Mouse (Mus musculus): ENCODE data around the gene Hnrnpa2b1. TPM values are rescaled to one million over a fixed set of nuclear protein-coding genes. Genes with fewer than 3 reads are reported as not detected.

Hnrnpa2b1 gene
- 1,549 and 1,691 TPM in 2 replicates for polyA plus RNA-seq (2015; fragmentation: Nextera tagmentation; extraction: Ambion mirVana)

DNA sequence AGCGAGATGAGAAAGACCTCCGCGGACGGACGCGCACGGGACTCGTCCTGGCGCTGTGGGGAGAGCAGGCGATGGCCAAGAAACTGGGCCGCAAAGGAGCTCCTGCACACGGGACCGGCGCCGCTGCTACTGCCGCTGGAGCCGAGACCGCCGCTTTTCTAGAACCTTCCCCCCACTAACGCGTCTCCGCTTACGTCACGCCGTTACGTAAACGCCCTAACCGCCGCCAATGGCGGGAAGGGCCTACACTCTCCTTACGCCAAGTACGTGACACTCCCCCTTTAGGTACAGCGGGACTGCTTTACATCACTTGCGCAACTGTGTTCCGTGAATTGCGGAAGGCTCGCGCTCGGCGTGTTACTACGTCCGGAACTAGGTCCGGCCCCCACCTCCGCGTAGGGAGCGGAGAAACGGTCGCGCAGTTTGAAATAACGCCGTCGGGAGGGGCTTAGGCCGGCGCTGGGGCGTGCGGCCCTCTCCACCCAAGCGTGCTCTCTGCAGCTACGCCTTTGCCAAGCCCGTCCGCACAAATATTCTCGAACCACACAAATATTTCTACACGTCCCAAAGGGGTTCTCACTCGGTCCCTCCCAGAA lies at the start of gene Hnrnpa2b1:
Hnrnpa2b1 (minus strand) TSS at position 180 of the 596 bp plus-strand sequence.
- under 1% methylated on average over 63 of the region's 63 CpGs for WGBS
- Histone ChIP-seq H3K9ac (peak within 1 kb of the TSS; percentile 98), H3K4me1 (peaks cover 22% of the 10 kb centered on the region), H3K4me2 (peak within 1 kb of the TSS; percentile 41), H3K36me3 (peaks cover 27% of the 10 kb centered on the region), H3K9me3 (no peaks in the 10 kb centered on the region), H3K27me3 (no peaks in the 10 kb centered on the region), H3K4me3 (peak within 1 kb of the TSS; percentile 87), H3K27ac (peak within 1 kb of the TSS; percentile 100)
- ATAC-seq (ENCODE audit: insufficient number of reproducible peaks, low FRiP score, low TSS enrichment, low read depth): peak; percentile 92

DNA sequence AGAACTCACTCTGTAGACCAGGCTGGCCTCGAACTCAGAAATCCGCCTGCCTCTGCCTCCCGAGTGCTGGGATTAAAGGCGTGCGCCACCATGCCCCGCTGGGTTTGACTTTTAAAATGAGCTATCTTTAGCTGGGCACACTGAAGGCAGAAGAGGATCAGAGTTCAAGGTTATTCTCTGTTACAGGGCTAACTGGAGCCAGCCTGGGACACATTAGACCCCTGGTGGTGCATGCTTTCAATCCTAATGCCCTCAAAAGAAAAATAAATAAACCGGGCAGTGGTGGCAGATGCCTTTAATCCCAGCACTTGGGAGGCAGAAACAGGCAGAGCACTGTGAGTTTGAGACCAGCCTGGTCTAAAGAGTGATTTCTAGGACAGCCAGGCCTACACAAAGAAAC lies 45.2 kb upstream of the Hnrnpa2b1 start:
- Histone ChIP-seq H3K27ac (no peak overlapping the region), H3K4me1 (no peaks in the 10 kb centered on the region), H3K36me3 (no peaks in the 10 kb centered on the region), H3K27me3 (no peaks in the 10 kb centered on the region), H3K4me3 (no peak overlapping the region), H3K9me3 (no peaks in the 10 kb centered on the region; the same call in 1 of the 2 replicates), H3K4me2 (no peak overlapping the region), H3K9ac (no peak overlapping the region)
- 91% methylated on average over 7 of the region's 7 CpGs for WGBS
- no peak for ATAC-seq (ENCODE audit: insufficient number of reproducible peaks, low FRiP score, low TSS enrichment, low read depth)

DNA sequence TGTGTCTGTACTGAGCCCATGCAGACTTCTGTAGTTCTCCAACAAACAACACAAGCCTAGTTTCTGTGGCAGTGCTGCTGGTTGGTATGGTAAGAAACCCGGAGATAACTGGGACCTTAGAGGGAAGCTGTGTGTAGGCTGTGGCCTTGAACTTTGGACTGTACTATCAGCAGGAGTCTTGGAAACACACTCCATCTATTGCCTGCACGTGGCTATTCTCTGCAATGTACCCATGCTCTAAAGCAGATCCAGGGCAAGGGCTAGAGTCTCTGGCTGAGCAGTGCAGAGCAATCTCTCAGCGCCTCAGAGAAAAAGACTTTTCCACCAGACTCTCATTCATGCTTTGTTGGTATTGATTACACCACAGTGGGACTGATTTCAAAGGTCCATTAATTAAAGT lies 44.1 kb upstream of the Hnrnpa2b1 start:
- no peaks in the 10 kb centered on the region for H3K27me3 ChIP-seq
- no peak overlapping the region for H3K4me3 ChIP-seq
- H3K9ac ChIP-seq: no peak overlapping the region
- no peaks in the 10 kb centered on the region for H3K4me1 ChIP-seq
- no peak overlapping the region for H3K27ac ChIP-seq
- no peaks in the 10 kb centered on the region for H3K36me3 ChIP-seq
- no peak overlapping the region for H3K4me2 ChIP-seq
- no peaks in the 10 kb centered on the region; the same call in 1 of the 2 replicates for H3K9me3 ChIP-seq
- no peak for ATAC-seq (ENCODE audit: insufficient number of reproducible peaks, low FRiP score, low TSS enrichment, low read depth)
- WGBS: 86% methylated on average over 3 of the region's 3 CpGs

DNA sequence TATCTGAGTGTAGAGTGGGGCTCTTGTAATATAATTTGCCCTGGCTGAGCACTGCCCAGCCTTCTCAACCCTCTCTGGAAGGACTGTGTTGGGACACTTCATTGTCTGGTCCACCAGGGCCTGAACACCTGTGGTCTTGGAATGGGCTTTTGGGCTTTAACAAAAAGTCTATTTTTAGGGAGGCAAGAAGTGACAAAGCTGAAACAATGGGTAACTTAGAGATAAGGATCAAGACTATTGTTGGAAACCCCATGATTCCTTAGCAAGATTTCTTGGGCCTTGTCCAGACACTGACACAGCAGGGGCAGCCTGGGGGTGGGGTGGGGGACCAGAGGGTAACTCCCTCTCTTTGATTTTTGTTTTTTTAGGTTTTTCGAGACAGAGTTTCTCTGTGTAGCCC lies 41.3 kb upstream of the Hnrnpa2b1 start:
- WGBS: 74% methylated on average over 1 of the region's 1 CpGs
- no peaks in the 10 kb centered on the region for H3K9me3 ChIP-seq
- H3K27ac ChIP-seq: no peak overlapping the region
- ATAC-seq (ENCODE audit: insufficient number of reproducible peaks, low FRiP score, low TSS enrichment, low read depth): no peak
- H3K4me3 ChIP-seq: no peak overlapping the region
- no peaks in the 10 kb centered on the region for H3K27me3 ChIP-seq
- no peak overlapping the region for H3K4me2 ChIP-seq
- no peaks in the 10 kb centered on the region for H3K4me1 ChIP-seq
- no peaks in the 10 kb centered on the region for H3K36me3 ChIP-seq
- no peak overlapping the region for H3K9ac ChIP-seq

DNA sequence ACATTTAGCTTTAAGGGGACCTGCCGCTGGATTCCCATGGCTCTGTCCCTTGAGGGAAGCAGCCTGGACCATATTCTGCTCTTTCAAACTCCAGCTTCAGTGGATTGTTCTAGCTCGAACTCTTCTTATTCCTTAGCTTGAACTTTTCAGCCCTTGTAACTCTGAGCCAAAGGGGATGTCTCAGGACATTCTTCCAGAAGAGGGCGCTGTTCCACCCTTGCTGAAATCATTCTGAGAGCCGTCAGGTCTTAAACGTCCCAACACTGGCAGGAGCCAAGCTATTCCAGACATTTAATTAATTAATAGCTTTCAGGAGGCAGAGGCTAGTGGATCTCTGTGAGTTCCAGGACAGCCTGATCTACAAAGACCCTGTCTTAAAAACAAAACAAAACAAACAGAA lies 40.4 kb upstream of the Hnrnpa2b1 start:
- H3K36me3 ChIP-seq: no peaks in the 10 kb centered on the region
- ATAC-seq (ENCODE audit: insufficient number of reproducible peaks, low FRiP score, low TSS enrichment, low read depth): no peak
- no peak overlapping the region for H3K4me3 ChIP-seq
- H3K27ac ChIP-seq: no peak overlapping the region
- H3K4me2 ChIP-seq: no peak overlapping the region
- H3K9ac ChIP-seq: no peak overlapping the region
- H3K27me3 ChIP-seq: no peaks in the 10 kb centered on the region
- no peaks in the 10 kb centered on the region for H3K9me3 ChIP-seq
- WGBS: 33% methylated on average over 5 of the region's 5 CpGs
- no peaks in the 10 kb centered on the region for H3K4me1 ChIP-seq

DNA sequence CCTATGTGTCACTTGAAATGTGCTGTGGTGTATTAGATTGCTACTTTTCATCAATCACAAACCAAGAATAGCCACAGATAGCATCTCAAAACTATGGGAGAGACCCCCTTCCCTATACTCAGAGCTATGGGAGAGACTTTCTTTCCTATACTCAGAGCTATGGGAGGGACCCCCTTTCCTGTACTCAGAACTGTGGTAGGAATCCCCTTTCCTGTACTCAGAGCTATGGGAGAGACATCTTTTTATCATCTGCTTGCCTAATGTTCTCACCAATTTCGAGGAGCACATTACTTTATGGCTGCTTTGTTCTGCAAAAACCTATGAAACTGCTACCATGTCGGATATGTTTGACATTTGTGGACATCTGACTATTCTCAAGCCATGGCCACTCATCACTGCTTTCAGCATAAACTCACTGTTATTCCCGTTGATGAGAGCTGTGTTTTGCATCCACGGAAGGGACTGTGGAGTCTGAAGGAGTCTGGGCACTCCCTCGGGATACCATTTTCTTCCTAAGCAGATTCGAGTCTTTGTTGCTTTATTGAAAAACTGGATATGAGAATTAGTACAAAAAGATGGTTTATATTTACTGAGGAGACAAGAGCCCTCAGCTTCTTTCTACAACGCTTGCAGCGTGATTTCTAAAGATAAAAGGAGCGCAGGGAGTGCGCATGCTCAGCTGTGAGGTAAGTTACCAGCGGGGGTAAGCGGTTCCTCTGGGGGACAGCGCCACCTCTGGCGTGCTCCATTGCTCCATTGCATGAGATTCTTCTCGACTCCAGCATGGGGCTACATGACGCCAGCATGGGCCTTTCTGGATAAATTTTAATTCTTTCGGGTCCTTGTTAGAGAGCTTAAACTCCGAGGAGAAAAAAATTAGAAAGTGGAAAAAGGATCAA lies 39.3 kb upstream of the Hnrnpa2b1 start:
- H3K9ac ChIP-seq: no peak overlapping the region
- no peaks in the 10 kb centered on the region for H3K9me3 ChIP-seq
- peak overlapping the region; percentile 37 for H3K4me2 ChIP-seq
- H3K36me3 ChIP-seq: no peaks in the 10 kb centered on the region
- ATAC-seq (ENCODE audit: insufficient number of reproducible peaks, low FRiP score, low TSS enrichment, low read depth): no peak
- H3K4me1 ChIP-seq: no peaks in the 10 kb centered on the region
- H3K27me3 ChIP-seq: no peaks in the 10 kb centered on the region
- WGBS: 24% methylated on average over 18 of the region's 18 CpGs
- H3K4me3 ChIP-seq: peak overlapping the region; percentile 29
- H3K27ac ChIP-seq: no peak overlapping the region

DNA sequence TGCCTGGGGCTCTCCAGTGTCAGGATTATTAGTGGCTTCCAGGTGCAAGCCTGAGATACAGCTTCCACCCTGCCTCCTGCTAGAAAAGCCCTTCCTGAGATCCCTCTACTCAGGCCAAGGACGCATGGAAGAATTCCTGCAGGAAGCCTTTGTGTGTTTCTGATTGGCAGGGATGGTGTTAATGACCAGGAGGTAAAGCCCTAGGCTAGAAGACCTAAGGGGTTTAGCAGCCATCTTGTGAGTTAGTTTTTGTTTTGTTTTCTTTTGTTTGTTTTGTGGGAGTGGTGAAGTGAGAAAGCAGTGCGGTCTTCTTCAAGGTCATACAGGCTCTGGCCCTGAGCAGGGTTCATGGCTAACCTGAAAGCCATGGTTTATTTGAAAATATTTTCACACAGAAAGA lies 37.9 kb upstream of the Hnrnpa2b1 start:
- 71% methylated on average over 2 of the region's 2 CpGs for WGBS
- Histone ChIP-seq H3K36me3 (no peaks in the 10 kb centered on the region), H3K27ac (no peak overlapping the region), H3K9me3 (no peaks in the 10 kb centered on the region), H3K4me1 (no peaks in the 10 kb centered on the region), H3K27me3 (no peaks in the 10 kb centered on the region), H3K4me3 (no peak overlapping the region), H3K4me2 (no peak overlapping the region), H3K9ac (no peak overlapping the region)
- no peak for ATAC-seq (ENCODE audit: insufficient number of reproducible peaks, low FRiP score, low TSS enrichment, low read depth)

DNA sequence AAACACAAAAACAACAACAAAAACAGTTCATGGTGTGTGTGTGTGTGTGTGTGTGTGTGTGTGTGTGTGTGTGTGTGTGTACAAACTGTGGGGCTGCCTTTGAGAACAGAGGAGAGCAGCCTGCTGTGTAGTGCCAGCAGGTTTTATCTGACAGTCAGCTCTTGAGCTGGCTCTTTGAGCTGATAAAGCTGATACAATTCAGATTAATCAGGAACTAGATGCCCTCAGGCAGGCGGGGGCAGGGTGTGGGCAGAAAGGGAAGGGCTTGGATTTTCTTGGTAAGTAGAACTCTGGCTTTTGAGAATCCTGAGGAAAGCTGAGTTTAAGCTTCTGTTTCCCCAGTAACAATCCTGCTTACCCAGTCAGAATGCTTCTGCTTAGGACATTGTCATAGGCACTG lies 36.0 kb upstream of the Hnrnpa2b1 start:
- Histone ChIP-seq H3K27ac (no peak overlapping the region), H3K4me3 (no peak overlapping the region), H3K36me3 (no peaks in the 10 kb centered on the region), H3K4me2 (no peak overlapping the region), H3K27me3 (no peaks in the 10 kb centered on the region), H3K9ac (no peak overlapping the region), H3K4me1 (no peaks in the 10 kb centered on the region), H3K9me3 (no peaks in the 10 kb centered on the region)
- no peak for ATAC-seq (ENCODE audit: insufficient number of reproducible peaks, low FRiP score, low TSS enrichment, low read depth)
- WGBS: 61% methylated on average over 1 of the region's 1 CpGs

DNA sequence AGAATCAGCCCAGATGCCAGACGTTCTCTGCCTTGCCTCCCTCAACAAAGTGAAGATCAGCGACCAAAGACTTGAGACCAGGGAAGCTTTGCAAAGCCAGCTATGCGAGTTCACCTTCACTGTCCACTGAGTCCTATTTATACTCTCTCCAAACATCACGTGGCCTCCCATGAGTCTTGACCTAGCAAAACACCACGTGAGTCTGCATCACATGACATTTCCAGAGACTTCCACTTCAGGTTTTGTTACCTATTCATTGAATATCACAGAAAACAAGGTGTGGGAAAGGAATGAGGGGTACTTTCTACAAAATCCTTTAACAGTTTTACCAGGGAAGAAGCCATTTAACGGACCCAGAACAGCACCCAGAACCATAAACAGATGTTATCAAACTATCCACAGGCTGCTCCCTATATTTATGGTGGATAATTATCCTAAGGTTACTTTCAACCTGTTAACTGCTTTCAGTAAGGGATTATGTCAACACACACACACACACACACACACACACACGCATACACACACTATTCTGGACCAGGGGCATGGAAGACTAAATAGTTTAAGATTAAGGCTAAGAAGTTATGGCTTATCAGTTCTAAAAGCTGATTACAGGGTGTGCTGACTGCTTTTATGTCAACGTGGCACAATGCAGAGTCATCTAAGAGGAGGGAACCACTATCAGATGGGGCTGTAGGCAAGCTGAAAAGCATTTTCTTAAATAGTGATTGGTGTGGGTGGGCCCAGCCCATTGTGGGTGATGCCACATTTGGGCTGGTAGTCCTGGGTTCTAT lies 27.8 kb upstream of the Hnrnpa2b1 start:
- H3K27me3 ChIP-seq: no peaks in the 10 kb centered on the region
- H3K4me3 ChIP-seq: no peak overlapping the region
- no peak overlapping the region for H3K9ac ChIP-seq
- H3K27ac ChIP-seq: no peak overlapping the region
- no peak for ATAC-seq (ENCODE audit: insufficient number of reproducible peaks, low FRiP score, low TSS enrichment, low read depth)
- no peaks in the 10 kb centered on the region for H3K9me3 ChIP-seq
- no peaks in the 10 kb centered on the region for H3K4me1 ChIP-seq
- H3K4me2 ChIP-seq: no peak overlapping the region
- WGBS: 60% methylated on average over 8 of the region's 8 CpGs
- no peaks in the 10 kb centered on the region for H3K36me3 ChIP-seq

DNA sequence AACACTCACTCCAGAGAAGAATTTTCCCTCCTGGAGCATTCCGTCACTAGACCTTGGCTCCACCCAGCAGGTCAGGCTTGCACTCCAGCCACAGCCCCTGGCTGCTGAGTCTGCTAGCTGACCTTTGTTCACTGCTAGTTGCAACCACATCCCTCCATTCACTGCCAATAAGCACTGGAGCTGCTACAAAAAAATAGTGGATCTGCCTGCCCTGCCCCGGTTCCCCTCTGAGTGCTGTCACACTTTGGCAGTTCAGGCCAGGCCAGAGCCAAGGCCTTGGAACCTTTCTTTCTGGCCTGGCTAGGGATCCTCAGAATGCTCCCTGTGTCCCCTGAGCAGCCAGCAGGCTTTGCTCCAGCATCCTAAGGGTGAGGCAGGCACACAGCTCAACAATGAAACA lies 20.1 kb upstream of the Hnrnpa2b1 start:
- no peaks in the 10 kb centered on the region for H3K36me3 ChIP-seq
- H3K27ac ChIP-seq: peak overlapping the region; percentile 9; the same call in 1 of the 2 replicates
- H3K4me3 ChIP-seq: no peak overlapping the region
- WGBS: 32% methylated on average over 2 of the region's 2 CpGs
- no peak overlapping the region for H3K4me2 ChIP-seq
- H3K4me1 ChIP-seq: no peaks in the 10 kb centered on the region
- ATAC-seq (ENCODE audit: insufficient number of reproducible peaks, low FRiP score, low TSS enrichment, low read depth): no peak
- H3K27me3 ChIP-seq: no peaks in the 10 kb centered on the region
- H3K9ac ChIP-seq: no peak overlapping the region
- H3K9me3 ChIP-seq: peaks cover 5% of the 10 kb centered on the region; the same call in 1 of the 2 replicates

DNA sequence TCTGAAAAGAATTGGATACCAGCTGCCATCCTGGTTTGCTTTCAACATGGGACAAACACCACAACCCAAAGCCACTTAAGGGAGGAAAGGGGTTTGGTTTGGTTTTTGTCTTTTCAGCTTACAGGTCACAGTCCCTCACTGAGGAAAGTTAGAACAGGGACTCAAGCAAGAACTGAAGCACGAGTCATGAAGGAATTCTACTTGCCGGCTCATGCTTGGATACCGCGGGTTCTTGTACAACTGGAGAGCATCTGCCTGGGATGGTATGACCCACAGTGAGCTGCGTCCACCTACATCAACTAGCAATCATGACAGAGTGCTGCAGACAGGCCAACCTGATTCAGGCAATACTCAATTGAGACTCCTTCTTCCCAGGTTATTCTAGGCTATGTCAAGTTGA lies 17.0 kb upstream of the Hnrnpa2b1 start:
- 90% methylated on average over 5 of the region's 5 CpGs for WGBS
- no peak for ATAC-seq (ENCODE audit: insufficient number of reproducible peaks, low FRiP score, low TSS enrichment, low read depth)
- no peak overlapping the region for H3K4me2 ChIP-seq
- peaks cover 5% of the 10 kb centered on the region; the same call in 1 of the 2 replicates for H3K9me3 ChIP-seq
- no peak overlapping the region for H3K4me3 ChIP-seq
- no peak overlapping the region for H3K9ac ChIP-seq
- no peaks in the 10 kb centered on the region for H3K4me1 ChIP-seq
- peaks cover 14% of the 10 kb centered on the region for H3K36me3 ChIP-seq
- no peak overlapping the region for H3K27ac ChIP-seq
- H3K27me3 ChIP-seq: no peaks in the 10 kb centered on the region
